Mouse (Mus musculus): ENCODE measurements at regions not wholly inside any gene's neighbourhood (a gene's known extent, or its start where the extent isn't known, plus 50 kb on each side); places are given as distances from the start of the nearest gene placed in this dataset.

DNA sequence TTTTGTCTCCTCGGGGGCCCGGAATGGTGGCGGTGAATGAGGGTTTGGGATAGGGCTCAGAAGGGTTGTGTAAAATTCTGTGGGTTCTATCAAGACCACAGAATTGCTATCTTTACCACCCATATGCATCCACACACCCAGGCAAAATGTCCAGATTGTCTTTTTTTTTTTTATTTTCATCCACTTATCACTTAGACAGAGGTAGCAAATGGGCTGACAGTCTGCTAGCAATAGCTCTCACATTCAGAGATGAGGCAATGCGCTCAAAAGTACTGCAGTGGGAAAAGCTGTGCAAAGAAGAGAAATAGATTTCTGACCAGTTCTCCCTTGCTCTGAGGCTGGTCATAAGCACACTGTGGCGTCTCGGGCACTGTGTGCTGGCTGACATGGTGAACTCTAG is 154.5 kb downstream of the Dad1 start:
- TF ChIP-seq POLR2A (IDR thresholded peaks at IDR 0.05; ENCODE audit: low read depth, low read length) (no peak), CTCF (IDR thresholded peaks at IDR 0.05; ENCODE audit: extremely low read depth, insufficient read depth, insufficient read length, insufficient replicate concordance) (no peak)

All from spleen, adult 2 months (tissue).